Mouse (Mus musculus) neural tube, embryonic 11.5 days (tissue): ENCODE measurements around the gene Hvcn1. TPM values are rescaled to one million over a fixed set of nuclear protein-coding genes. Genes with fewer than 3 reads are reported as not detected.

Experiments
- ATAC-seq: fragments of 200-750 bp; cut with Nextera tagmentation; 2 replicates; pipeline ENCODE4 v1.8.0; 2017; ENCODE audit warnings: moderate number of reproducible peaks, mild to moderate bottlenecking, moderate TSS enrichment, moderate library complexity; ENCODE audit not compliant: insufficient read depth, low FRiP score, low TSS enrichment
- DNase-seq: peaks from one replicate; pipeline ENCODE4 v3.0.0-alpha.2; 2015; ENCODE audit warnings: low spot score
- H3K27ac ChIP-seq: fragments of 300-500 bp; sonication (generic); 2 replicates; pipeline ENCODE4 v1.5.1; 2014; ENCODE audit warnings: low read depth, mild to moderate bottlenecking, low read length
- H3K27me3 ChIP-seq: fragments of 300-500 bp; sonication (generic); 2 replicates; pipeline ENCODE4 v1.6.1; 2014; ENCODE audit warnings: mild to moderate bottlenecking, low read length, mixed read lengths; ENCODE audit not compliant: control insufficient read depth, insufficient read depth
- H3K36me3 ChIP-seq: fragments of 300-500 bp; sonication (generic); 2 replicates; pipeline ENCODE4 v1.6.1; 2014; ENCODE audit warnings: mild to moderate bottlenecking, low read length, moderate library complexity, mixed read lengths; ENCODE audit not compliant: control insufficient read depth, insufficient read depth
- H3K4me1 ChIP-seq: fragments of 300-500 bp; sonication (generic); 2 replicates; pipeline ENCODE4 v1.6.1; 2014; ENCODE audit warnings: low read length, mixed read lengths; ENCODE audit not compliant: control insufficient read depth, insufficient read depth
- H3K4me2 ChIP-seq: fragments of 300-500 bp; sonication (generic); 2 replicates; pipeline ENCODE4 v1.6.1; 2014; ENCODE audit warnings: low read depth, mild to moderate bottlenecking, moderate library complexity
- H3K4me3 ChIP-seq: fragments of 300-500 bp; sonication (generic); 2 replicates; pipeline ENCODE4 v1.5.1; 2014; ENCODE audit warnings: low read depth, low read length
- H3K9ac ChIP-seq: fragments of 300-500 bp; sonication (generic); 2 replicates; pipeline ENCODE4 v1.6.1; 2014; ENCODE audit warnings: mild to moderate bottlenecking, low read length
- H3K9me3 ChIP-seq: fragments of 300-500 bp; sonication (generic); 2 replicates; pipeline ENCODE4 v1.6.1; 2016; ENCODE audit warnings: low read length; ENCODE audit not compliant: control insufficient read depth
- WGBS: fragments of 180-500 bp; shearing (Covaris S2); extraction: QIAGEN DNeasy Blood & Tissue Kit; methylation state at CpG from one replicate; pipeline ENCODE4 v1.1.7; 2014; 5-methylcytosine and 5-hydroxymethylcytosine counted together
- polyA plus RNA-seq: library from polyadenylated mRNA; unstranded; fragments of >200 nt; fragmentation: Nextera tagmentation; extraction: Ambion mirVana; gene quantifications from 2 replicates; pipeline ENCODE4 v1.2.1, GENCODE M21; 2014

The Hvcn1 gene
- polyA plus RNA-seq, 1 experiment from 2014 or later: 5.6 TPM

DNA sequence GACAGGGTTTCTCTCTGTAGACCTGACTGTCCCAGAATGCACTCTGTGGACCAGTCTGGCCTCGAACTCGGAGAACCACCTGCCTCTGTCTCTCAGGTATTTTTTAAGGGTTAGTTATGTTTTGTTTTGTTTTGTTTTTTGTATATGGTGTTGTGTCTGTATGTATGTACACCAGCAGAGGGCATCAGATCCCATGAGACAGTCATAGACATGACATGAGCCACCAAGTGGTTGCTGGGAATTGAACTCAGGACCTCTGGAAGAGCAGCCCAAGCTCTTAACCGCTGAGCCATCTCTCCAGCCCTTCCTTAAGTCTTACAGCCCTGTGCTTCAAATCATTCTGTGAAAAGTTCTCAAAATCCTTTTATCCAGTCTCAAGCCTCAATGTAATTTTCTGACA is 58.6 kb downstream of the Hvcn1 start:
- Histone ChIP-seq H3K36me3 (no peaks in the 10 kb centered on the region; the same call in 1 of the 2 replicates), H3K4me1 (peaks cover 3% of the 10 kb centered on the region; the same call in 1 of the 2 replicates), H3K4me3 (no peak overlapping the region), H3K27ac (no peak overlapping the region), H3K27me3 (no peaks in the 10 kb centered on the region), H3K9me3 (no peaks in the 10 kb centered on the region), H3K9ac (no peak overlapping the region), H3K4me2 (no peak overlapping the region)
- DNase-seq (no peak), ATAC-seq (no peak)
- 65% methylated on average over 3 of the region's 3 CpGs for WGBS

DNA sequence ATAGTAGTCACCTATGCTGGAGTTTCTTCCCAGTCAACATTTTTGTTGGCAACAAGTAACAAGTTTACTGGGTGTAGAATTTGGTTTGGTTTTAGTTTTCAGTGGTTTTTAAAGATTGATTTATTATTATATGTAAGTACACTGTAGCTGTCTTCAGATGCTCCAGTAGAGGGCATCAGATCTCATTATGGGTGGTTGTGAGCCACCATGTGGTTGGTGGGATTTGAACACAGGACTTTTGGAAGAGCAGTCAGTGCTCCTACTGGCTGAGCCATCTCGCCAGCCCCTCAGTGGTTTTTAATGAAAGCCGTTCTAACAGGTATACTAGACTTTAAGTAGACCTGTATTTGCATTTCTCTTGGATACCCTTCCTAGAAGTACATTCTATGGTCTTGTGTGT is 59.3 kb downstream of the Hvcn1 start:
- no peaks in the 10 kb centered on the region for H3K9me3 ChIP-seq
- H3K36me3 ChIP-seq: no peaks in the 10 kb centered on the region; the same call in 1 of the 2 replicates
- WGBS: 92% methylated on average over 2 of the region's 2 CpGs

DNA sequence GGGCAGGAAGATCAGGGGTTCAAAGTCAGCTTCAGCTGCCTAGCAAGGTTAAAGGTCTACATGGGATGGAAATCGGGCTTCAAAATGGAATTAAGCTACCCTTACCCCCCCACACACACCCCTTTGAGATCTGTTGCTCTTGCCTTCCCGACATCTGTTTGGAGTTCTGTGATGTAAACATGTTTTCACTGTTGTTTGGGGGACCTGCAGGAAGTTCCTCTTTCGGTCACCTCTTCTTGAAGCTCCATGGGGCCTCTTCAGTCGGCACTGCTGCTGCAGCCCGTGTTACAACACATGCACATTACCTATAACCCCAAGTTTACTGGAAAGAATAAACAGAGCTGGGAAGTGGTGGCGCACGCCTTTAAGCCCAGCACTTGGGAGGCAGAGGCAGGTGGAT is 60.5 kb downstream of the Hvcn1 start:
- 85% methylated on average over 7 of the region's 7 CpGs for WGBS
- ATAC-seq: no peak
- Histone ChIP-seq H3K27ac (no peak overlapping the region), H3K4me1 (peaks cover 3% of the 10 kb centered on the region; the same call in 1 of the 2 replicates), H3K36me3 (no peaks in the 10 kb centered on the region), H3K9ac (no peak overlapping the region), H3K4me2 (no peak overlapping the region), H3K9me3 (no peaks in the 10 kb centered on the region), H3K4me3 (no peak overlapping the region), H3K27me3 (no peaks in the 10 kb centered on the region)
- DNase-seq: no peak

More for the DNA sequence above, 59.3 kb downstream of the Hvcn1 start:
- H3K4me1 ChIP-seq: peaks cover 3% of the 10 kb centered on the region; the same call in 1 of the 2 replicates
- no peak overlapping the region for H3K27ac ChIP-seq
- no peak for DNase-seq
- H3K27me3 ChIP-seq: no peaks in the 10 kb centered on the region
- H3K4me3 ChIP-seq: no peak overlapping the region
- ATAC-seq: no peak
- no peak overlapping the region for H3K4me2 ChIP-seq
- H3K9ac ChIP-seq: no peak overlapping the region

DNA sequence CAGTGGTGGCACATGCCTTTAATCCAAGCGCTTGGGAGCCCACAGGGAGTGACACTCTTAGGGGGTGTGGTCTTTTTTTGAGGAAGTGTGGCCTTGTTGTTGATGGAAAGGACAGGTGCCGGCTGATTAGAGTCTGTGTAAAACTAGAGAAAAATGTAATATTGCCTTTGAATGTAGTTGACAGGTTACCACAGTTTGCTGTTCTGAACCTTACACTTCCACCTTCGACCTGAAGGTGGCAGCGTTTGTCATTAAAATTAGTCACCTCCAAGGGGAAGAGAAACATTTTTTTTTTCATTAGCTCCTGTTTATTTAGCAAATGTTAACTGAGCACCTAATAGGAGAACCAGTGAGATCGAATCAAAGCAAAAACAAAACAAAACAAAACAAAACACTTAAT is 61.3 kb downstream of the Hvcn1 start:
- H3K9ac ChIP-seq: no peak overlapping the region
- no peak overlapping the region for H3K27ac ChIP-seq
- ATAC-seq (no peak), DNase-seq (peak; percentile 38)
- no peaks in the 10 kb centered on the region for H3K9me3 ChIP-seq
- H3K36me3 ChIP-seq: no peaks in the 10 kb centered on the region
- H3K27me3 ChIP-seq: no peaks in the 10 kb centered on the region
- peaks cover 3% of the 10 kb centered on the region; the same call in 1 of the 2 replicates for H3K4me1 ChIP-seq
- no peak overlapping the region for H3K4me3 ChIP-seq
- H3K4me2 ChIP-seq: no peak overlapping the region
- 25% methylated on average over 5 of the region's 5 CpGs for whole genome bisulfite sequencing

DNA sequence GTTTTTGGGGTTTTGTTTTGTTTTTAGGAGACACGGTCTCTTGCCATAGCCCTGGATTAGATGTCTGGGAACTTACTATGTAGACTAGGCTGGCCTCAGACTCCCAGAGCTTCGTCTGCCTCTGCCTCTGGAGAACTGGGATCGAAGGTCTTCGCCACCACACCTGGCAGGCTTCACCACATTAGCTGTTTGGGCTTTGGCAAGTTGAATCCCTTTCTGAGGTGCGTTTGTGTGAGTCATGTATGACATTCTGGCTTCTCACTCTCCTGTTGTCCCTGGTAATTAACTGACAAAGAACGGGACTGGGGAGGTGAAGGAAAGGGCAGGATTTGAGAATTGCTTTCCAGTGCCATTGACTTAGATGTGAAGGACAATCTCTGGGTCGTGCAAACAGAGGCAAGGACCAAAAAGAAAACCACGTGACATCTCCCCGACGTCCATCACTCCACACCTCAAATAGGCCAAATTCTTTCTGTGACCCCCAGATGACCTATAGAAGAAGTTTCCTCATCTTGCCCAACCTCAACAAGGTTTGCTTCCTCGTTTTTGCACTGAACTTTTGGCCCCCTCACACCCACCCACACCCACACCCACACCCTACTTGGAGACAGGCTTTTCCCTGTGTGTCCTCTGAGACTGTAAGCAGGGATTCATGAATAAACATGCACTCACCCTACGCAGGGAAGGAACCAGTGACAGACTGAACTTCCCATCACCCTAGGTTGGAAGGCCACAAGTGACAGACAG is 62.4 kb downstream of the Hvcn1 start:
- H3K27me3 ChIP-seq: no peaks in the 10 kb centered on the region
- H3K9me3 ChIP-seq: no peaks in the 10 kb centered on the region
- H3K4me2 ChIP-seq: no peak overlapping the region
- no peak overlapping the region for H3K4me3 ChIP-seq
- H3K4me1 ChIP-seq: no peaks in the 10 kb centered on the region
- 69% methylated on average over 12 of the region's 12 CpGs for WGBS
- no peak for DNase-seq
- H3K9ac ChIP-seq: no peak overlapping the region
- no peak overlapping the region for H3K27ac ChIP-seq
- ATAC-seq: no peak
- H3K36me3 ChIP-seq: no peaks in the 10 kb centered on the region

DNA sequence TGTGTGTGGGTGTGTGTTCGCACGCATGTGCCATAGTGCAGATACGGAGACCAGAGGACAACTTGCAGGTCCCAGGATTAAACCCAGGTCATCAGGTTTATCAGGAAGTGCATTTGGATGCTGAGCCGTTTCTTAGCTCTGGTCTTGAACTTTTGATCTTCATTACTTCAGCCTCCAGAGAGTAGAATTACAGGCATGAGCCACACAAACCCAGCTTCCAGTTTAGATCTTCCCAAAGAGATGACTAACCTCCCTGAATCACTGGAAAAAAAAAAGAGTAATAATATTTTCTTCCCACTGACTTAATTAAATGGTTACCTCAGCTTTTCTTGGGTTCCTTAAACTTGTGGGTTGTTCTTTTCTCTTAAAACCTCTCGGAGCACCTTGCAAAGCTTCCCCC is 66.2 kb downstream of the Hvcn1 start:
- H3K27me3 ChIP-seq: no peaks in the 10 kb centered on the region

DNA sequence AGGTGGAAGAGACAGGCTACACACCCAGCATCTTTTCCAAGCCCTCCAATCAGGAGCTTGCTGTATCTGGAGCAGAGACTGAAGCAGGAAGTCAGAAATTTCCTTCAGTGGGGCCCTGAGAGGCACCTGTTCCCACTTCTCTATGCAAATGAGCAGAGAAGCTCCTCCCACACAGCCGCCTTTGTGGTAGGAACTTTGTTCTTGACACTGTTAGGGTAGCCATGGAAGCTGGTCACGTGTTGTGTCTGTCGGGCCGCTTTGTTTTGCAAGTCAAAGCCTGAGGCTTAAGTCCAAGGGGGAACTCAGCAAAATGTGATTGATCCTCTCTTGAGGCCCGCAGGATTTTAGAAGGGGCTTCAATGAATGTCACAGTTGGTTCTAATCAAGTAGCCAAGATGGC is 68.2 kb downstream of the Hvcn1 start:
- no peak overlapping the region for H3K4me2 ChIP-seq
- no peaks in the 10 kb centered on the region for H3K36me3 ChIP-seq
- 28% methylated on average over 5 of the region's 5 CpGs for WGBS
- no peaks in the 10 kb centered on the region for H3K4me1 ChIP-seq
- H3K27ac ChIP-seq: no peak overlapping the region
- no peak overlapping the region for H3K4me3 ChIP-seq
- DNase-seq (no peak), ATAC-seq (no peak)
- H3K9me3 ChIP-seq: no peaks in the 10 kb centered on the region
- no peaks in the 10 kb centered on the region for H3K27me3 ChIP-seq
- no peak overlapping the region for H3K9ac ChIP-seq

More for the DNA sequence above, 66.2 kb downstream of the Hvcn1 start:
- 89% methylated on average over 5 of the region's 5 CpGs for WGBS
- Histone ChIP-seq H3K4me1 (no peaks in the 10 kb centered on the region), H3K4me2 (no peak overlapping the region), H3K9ac (no peak overlapping the region), H3K4me3 (no peak overlapping the region), H3K27ac (no peak overlapping the region), H3K9me3 (no peaks in the 10 kb centered on the region), H3K36me3 (no peaks in the 10 kb centered on the region)
- DNase-seq: no peak
- ATAC-seq: no peak

DNA sequence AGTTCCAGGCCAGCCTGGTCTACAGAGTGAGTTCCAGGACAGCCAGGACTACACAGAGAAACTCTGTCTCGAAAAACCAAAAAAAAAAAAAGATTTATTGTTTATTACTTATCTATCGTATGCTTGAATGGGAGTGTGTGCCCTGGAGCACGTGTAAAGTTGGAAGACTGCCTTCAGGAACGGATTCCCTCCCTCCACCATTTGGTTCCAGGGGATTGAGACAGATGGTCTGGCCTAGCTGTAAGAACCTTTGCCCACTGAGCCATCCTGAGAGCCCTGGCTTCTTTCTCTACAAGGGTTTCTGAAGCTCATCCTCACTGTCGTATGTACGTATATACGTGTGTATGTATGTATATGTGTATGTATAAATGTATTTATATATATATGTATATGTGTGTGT is 72.3 kb downstream of the Hvcn1 start:
- DNase-seq: no peak
- ATAC-seq: no peak
- H3K36me3 ChIP-seq: no peaks in the 10 kb centered on the region

DNA sequence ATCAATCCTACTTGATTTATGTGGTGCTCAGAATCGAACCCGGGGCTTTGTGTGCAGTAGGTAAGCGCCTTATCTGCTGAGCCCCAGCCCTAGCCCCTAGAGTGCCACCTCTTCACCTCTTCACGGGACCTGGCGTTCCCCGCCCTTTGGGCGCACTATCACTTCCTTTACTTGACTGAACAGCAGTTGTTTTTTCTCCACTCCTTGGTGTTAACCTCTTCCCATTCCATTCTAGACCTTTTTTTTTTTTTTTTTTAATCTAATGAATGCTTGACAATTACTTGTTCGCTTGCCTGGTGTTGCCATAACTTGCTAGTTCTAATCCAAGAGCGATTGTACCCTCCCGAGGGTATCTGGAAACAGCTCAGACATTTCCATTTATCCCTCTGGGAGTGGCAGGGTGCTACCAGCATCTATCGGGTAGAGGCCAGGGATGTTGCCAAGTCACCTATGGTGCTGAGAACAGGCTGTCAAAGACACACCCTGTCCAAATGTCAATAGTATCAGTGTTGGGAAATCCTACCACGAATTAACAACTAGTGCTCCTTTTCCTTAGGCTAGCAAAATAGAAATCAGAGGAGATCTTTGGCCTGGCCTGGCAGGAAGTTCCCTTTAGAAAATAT is 73.3 kb downstream of the Hvcn1 start:
- Histone ChIP-seq H3K36me3 (no peaks in the 10 kb centered on the region), H3K9ac (no peak overlapping the region), H3K27ac (no peak overlapping the region), H3K9me3 (no peaks in the 10 kb centered on the region), H3K27me3 (no peaks in the 10 kb centered on the region), H3K4me1 (no peaks in the 10 kb centered on the region), H3K4me2 (no peak overlapping the region), H3K4me3 (no peak overlapping the region)
- WGBS: 84% methylated on average over 12 of the region's 12 CpGs
- DNase-seq (no peak), ATAC-seq (no peak)

More for the DNA sequence above, 72.3 kb downstream of the Hvcn1 start:
- Histone ChIP-seq H3K27ac (no peak overlapping the region), H3K4me2 (no peak overlapping the region), H3K4me3 (no peak overlapping the region), H3K27me3 (no peaks in the 10 kb centered on the region), H3K9me3 (no peaks in the 10 kb centered on the region), H3K4me1 (no peaks in the 10 kb centered on the region), H3K9ac (no peak overlapping the region)
- WGBS: 74% methylated on average over 7 of the region's 7 CpGs
